Mouse (Mus musculus) left cerebral cortex, adult 6 months (tissue): Measurements from ENCODE around the gene Dtymk. TPM values are rescaled to one million over a fixed set of nuclear protein-coding genes. Genes with fewer than 3 reads are reported as not detected.

Experiments
- long read RNA-seq, 2 experiments: library from polyadenylated mRNA; unstranded; transcript quantifications; one replicate each; pipeline ENCODE4 v2.0.0; 2019 to 2020
- polyA plus RNA-seq: library from polyadenylated mRNA; unstranded; fragments of <200 nt; fragmentation: Nextera tagmentation; gene quantifications from 2 replicates; pipeline ENCODE4 v1.2.3, GENCODE M21; 2021

Dtymk gene
- 67.2 and 82.9 TPM in 2 replicates for polyA plus RNA-seq
- long read RNA-seq, experiment 1, transcript Dtymk-201 (5 exons, 1,003 nt): major isoform, 40 of 90 reads
- long read RNA-seq, experiment 1, transcript Dtymk-202 (2 exons, 1,055 nt): minor isoform, 5 of 90 reads
- long read RNA-seq, experiment 1, partial matches to known transcripts: 3 of 90 reads
- long read RNA-seq, experiment 1, other reads (novel, unspliced or antisense): 42 of 90 reads
- long read RNA-seq, experiment 2, transcript Dtymk-201 (5 exons, 1,003 nt): minor isoform, 33 of 84 reads
- long read RNA-seq, experiment 2, transcript Dtymk-202 (2 exons, 1,055 nt): major isoform, 35 of 84 reads
- long read RNA-seq, experiment 2, partial matches to known transcripts: 3 of 84 reads
- long read RNA-seq, experiment 2, other reads (novel, unspliced or antisense): 13 of 84 reads

GRCm38 (mm10) chr1:93801741-93802238 lies at the start of gene Dtymk:
Dtymk (minus strand) TSS chr1:93801934.

GRCm38 (mm10) chr1:93824609-93825008 lies 22.9 kb upstream of the Dtymk start, which contains the start of gene D2hgdh:
D2hgdh (plus strand) TSS chr1:93824909.

GRCm38 (mm10) chr1:93803556-93804507 lies 2.1 kb upstream of the Dtymk start, which contains the start of gene Ing5:
Ing5 (plus strand) TSS chr1:93803965.

GRCm38 (mm10) chr1:93754573-93755290 lies 47.0 kb downstream of the Dtymk start, which contains the start of gene Thap4:
Thap4 (minus strand) TSS chr1:93754864.

GRCm38 (mm10) chr1:93751290-93751689 lies 50.4 kb downstream of the Dtymk start, which contains the start of gene Atg4b:
Atg4b (plus strand) TSS chr1:93751500.

Other genes starting within 250 kb of the Dtymk start
- 205 and 327 TPM in 2 replicates for gene Stk25, start 143.3 kb downstream of the Dtymk start, polyA plus RNA-seq
- gene Bok, start 116.3 kb downstream of the Dtymk start, polyA plus RNA-seq: 94.0 and 95.8 TPM in 2 replicates
- 29.1 and 43.9 TPM in 2 replicates for gene Atg4b, start 50.4 kb downstream of the Dtymk start, polyA plus RNA-seq
- gene Thap4, start 47.1 kb downstream of the Dtymk start, polyA plus RNA-seq: 13.3 and 17.3 TPM in 2 replicates
- 5.3 and 7.7 TPM in 2 replicates for gene Ing5, start 2.0 kb upstream of the Dtymk start, polyA plus RNA-seq
- 5.6 and 6.2 TPM in 2 replicates for gene D2hgdh, start 23.0 kb upstream of the Dtymk start, polyA plus RNA-seq
- 0.06 TPM in 1 of 2 replicates, not detected in the other for gene Gal3st2, start 59.4 kb upstream of the Dtymk start, polyA plus RNA-seq
- gene Gal3st2b, start 116.4 kb upstream of the Dtymk start, polyA plus RNA-seq: not detected in 2 replicates
- not detected in 2 replicates for gene Gal3st2c, start 188.6 kb upstream of the Dtymk start, polyA plus RNA-seq
- gene Neu4, start 218.5 kb upstream of the Dtymk start, polyA plus RNA-seq: 3.5 and 4.6 TPM in 2 replicates